Mouse (Mus musculus): Measurements from ENCODE around the gene Map1lc3b. TPM values are rescaled to one million over a fixed set of nuclear protein-coding genes. Genes with fewer than 3 reads are reported as not detected.

The Map1lc3b gene
- 100 to 1,000 TPM; 169 to 183 TPM for total RNA-seq (2021)
- polyA plus RNA-seq (2012; rRNA removed): 92.0 and 145 TPM in 2 replicates
- long read RNA-seq, transcript Map1lc3b-201 (4 exons, 2,532 nt): major isoform, 340 of 343 reads
- long read RNA-seq, partial matches to known transcripts: 2 of 343 reads
- long read RNA-seq, other reads (novel, unspliced or antisense): 1 of 343 reads

GRCm38 (mm10) chr8:121590203-121591177 lies at the start of gene Map1lc3b:
Gene Map1lc3b, plus strand, starts transcription at chr8:121590361.
- peak; percentile 98 for DNase-seq

- no peak for DNase-seq
Measured at GRCm38 (mm10) chr8:121541862-121542261, 48.3 kb upstream of the Map1lc3b start.

- no peak for DNase-seq
Measured at GRCm38 (mm10) chr8:121542901-121543300, 47.3 kb upstream of the Map1lc3b start.

GRCm38 (mm10) chr8:121544276-121544785 lies 45.8 kb upstream of the Map1lc3b start, which contains the start of gene 1700018B08Rik:
Gene 1700018B08Rik, minus strand, starts transcription at chr8:121544320.
- no peak for DNase-seq

GRCm38 (mm10) chr8:121544936-121545335 lies 45.2 kb upstream of the Map1lc3b start:
- no peak for DNase-seq

GRCm38 (mm10) chr8:121547132-121547531 lies 43.0 kb upstream of the Map1lc3b start:
- peak; percentile 64 for DNase-seq

- no peak for DNase-seq
Measured at GRCm38 (mm10) chr8:121550056-121550455, 40.1 kb upstream of the Map1lc3b start.

GRCm38 (mm10) chr8:121551065-121551985 lies 38.8 kb upstream of the Map1lc3b start:
- DNase-seq: no peak

GRCm38 (mm10) chr8:121552506-121552905 lies 37.7 kb upstream of the Map1lc3b start:
- DNase-seq: no peak

GRCm38 (mm10) chr8:121553831-121554475 lies 36.2 kb upstream of the Map1lc3b start:
- no peak for DNase-seq

GRCm38 (mm10) chr8:121557746-121558145 lies 32.4 kb upstream of the Map1lc3b start:
- peak; percentile 66 for DNase-seq

GRCm38 (mm10) chr8:121558538-121558937 lies 31.6 kb upstream of the Map1lc3b start:
- no peak for DNase-seq

GRCm38 (mm10) chr8:121559801-121560200 lies 30.4 kb upstream of the Map1lc3b start:
- no peak for DNase-seq

- peak; percentile 63 for DNase-seq
Measured at GRCm38 (mm10) chr8:121560432-121561100, 29.6 kb upstream of the Map1lc3b start.

- DNase-seq: peak; percentile 39
Measured at GRCm38 (mm10) chr8:121561636-121562345, 28.4 kb upstream of the Map1lc3b start.

- peak; percentile 72 for DNase-seq
Measured at GRCm38 (mm10) chr8:121562941-121563351, 27.2 kb upstream of the Map1lc3b start.

- DNase-seq: no peak
Measured at GRCm38 (mm10) chr8:121563701-121564100, 26.5 kb upstream of the Map1lc3b start.

- peak; percentile 56 for DNase-seq
Measured at GRCm38 (mm10) chr8:121568321-121568720, 21.8 kb upstream of the Map1lc3b start.

- DNase-seq: peak; percentile 79
Measured at GRCm38 (mm10) chr8:121570335-121570734, 19.8 kb upstream of the Map1lc3b start.

- DNase-seq: no peak
Measured at GRCm38 (mm10) chr8:121570801-121571200, 19.4 kb upstream of the Map1lc3b start.
